Mouse (Mus musculus) CH12F3 (cell line): Measurements from ENCODE around the gene Plcb1.

Experiments used
- in situ Hi-C: fragments of 300-500 bp; cut with MboI; formaldehyde crosslinking; loops from 2 replicates; pipeline ENCODE4 v1.14.3; 2020; ENCODE audit warnings: low sequenced_read_pairs

Plcb1 gene

DNA sequence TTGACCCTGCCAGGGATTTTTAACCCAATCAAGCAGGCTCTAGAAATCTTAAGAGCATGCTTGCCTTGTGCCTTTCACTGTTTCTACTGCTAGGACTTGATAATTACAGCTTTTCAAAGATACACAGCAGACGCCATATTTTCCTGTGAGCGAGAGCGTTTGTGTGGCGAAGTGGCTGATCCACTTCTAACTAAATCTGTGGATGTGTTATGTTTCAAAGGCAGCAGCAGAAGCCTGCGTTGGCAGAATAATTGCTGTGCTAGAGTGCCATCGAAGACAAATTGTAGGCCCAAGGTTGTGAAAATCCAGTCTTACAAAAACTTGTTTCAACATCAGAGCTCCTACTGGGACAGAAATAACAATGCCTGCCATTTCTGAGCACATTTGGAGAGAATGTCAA, 263.4 kb downstream of the Plcb1 start:
- in situ Hi-C loops: no loop called here

DNA sequence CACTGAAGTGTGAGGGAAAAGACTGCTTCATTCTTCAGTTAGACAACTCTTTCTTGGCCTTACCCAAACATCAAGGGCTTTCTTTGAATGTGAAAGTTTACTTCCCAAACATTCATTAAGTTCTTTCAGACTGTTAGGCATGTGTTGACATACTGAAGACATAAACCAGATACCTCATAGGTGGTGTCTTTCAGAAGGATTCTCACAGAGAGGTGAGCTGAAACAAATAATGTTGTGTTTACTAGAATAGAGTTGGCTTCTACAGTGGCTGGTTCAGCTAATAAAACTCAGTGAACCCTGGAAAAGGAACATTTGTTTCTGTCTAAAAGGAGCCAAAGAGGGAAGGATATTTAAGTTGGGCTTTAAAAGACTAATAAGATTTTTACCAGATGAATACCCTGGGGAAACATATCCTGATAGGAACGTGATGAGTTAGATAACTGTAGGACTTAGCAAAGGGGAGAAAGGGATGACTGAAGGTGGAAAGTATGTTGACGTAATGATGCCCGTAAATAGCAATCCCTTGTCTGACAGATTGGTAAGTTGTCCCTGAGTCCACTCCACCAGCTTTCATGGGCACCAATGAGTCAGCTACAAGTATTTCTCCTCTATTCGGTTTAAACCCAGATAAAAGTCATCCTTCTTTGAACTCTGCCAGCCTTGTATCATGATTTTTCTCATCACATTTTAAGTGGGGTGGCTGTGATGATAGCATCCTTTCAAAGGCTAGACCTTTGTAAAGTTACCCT, 265.8 kb downstream of the Plcb1 start:
- in situ Hi-C loops: no loop called here

DNA sequence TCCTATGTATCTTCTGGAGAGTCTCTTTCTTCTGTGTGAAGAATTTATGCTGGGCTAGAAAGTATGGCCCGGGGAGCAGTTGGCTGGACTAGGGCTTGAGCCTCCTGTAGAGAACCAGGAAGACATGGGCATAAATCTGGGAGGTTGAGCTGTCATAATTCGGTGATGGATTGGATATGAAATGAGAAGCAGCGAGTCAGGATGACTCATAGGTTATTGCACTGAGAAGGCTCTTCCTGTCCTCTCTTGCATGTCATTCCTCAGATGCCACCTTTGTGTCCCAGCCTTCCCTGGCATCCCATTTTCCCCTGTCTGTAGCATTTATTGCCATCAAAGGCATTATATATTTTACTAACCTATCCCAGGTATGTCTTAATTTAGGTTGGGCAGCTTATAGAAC, 267.5 kb downstream of the Plcb1 start:
- in situ Hi-C loops: no loop called here

DNA sequence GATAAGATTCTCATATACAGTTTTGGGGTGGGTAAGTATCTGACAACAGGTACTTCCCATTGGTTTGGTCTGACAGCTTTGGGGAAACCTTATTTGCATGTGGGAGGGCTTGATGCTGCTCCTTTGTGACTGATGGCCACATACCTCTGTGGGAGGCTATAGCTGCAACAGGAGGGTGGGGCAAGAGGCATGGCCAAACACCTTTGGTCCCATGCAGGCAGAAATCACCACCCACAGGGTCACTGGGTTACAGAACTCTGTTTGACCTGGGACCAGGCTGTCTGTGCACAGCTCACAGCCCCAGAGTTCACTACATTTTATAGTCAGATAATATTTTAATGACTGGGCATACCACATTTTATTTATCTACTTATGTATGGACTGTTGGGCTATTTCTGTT, 281.6 kb downstream of the Plcb1 start:
- in situ Hi-C loops: no loop called here

DNA sequence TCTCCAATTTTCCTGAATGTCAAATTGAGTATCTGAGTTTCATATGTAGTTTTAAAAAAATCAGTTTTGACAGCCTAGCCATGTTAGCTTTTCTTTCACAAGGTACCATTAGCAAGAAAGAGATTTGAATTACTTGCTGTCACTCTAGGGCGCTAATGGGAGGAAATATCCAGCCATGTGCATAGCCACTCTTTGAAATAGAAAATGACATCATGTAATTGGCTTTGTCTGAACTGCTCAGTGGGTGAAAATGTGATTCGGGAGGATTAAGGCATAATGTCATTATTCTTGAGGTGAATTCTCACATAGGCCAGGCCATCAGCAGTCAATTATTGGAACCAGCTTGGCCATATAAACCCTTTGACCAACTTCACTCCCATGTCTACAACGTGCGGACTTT, 285.5 kb downstream of the Plcb1 start:
- in situ Hi-C loops: no loop called here

DNA sequence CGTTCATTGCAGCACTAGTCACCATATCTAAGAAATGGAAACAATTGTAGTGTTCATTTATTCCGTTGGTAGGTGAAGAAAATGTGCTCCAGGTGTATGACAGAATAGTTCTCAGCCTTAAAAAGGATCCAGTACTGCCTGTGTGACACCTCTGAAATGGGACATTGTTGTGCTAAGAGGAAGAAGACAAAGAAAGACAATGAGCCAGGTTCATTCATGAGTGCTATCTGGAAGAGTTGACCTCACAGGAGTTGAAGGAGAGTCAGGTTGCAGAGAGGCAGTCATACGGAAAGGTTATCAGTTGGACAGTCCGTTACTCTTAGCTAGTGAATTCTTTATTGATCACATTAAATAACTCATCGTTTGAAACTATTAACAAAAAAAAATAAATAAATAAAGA, 286.6 kb downstream of the Plcb1 start:
- in situ Hi-C loops: no loop called here

DNA sequence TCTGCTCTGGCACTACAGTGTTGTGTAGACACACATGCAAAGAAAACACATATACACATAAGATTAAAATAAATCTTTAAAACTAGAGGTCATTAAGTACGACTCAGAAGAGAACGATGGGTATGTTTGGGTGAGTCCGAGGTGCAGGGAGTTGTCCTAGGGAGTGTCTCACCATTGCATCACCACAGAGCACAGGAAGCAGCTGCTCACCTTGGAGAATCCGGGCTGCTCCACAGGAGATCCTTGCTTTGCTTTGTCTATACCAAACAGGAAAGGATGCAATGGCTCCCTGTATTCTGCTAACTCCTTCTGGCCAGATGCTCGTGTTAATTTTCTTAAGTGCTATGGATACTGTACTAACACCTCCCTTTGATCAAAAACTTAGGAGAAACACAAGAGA, 287.1 kb downstream of the Plcb1 start:
- in situ Hi-C loops: no loop called here

DNA sequence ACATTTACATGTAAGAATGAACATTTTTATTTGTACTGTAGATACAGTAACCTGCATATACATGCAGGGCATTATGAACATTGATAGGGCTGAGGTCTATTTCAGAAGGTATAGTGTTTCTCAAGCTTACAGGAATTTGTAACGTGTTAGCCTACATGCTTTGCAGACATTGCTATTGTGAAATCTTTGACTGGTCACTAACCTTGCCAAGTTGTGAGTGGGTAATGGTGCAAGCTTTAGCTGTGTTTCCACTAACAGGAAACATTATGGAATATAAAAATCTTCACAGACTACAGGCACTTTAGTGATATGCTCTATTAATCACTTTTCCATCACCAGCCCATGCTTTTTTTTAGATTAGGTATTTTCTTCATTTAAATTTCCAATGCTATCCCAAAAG, 289.5 kb downstream of the Plcb1 start:
- in situ Hi-C loops: no loop called here

DNA sequence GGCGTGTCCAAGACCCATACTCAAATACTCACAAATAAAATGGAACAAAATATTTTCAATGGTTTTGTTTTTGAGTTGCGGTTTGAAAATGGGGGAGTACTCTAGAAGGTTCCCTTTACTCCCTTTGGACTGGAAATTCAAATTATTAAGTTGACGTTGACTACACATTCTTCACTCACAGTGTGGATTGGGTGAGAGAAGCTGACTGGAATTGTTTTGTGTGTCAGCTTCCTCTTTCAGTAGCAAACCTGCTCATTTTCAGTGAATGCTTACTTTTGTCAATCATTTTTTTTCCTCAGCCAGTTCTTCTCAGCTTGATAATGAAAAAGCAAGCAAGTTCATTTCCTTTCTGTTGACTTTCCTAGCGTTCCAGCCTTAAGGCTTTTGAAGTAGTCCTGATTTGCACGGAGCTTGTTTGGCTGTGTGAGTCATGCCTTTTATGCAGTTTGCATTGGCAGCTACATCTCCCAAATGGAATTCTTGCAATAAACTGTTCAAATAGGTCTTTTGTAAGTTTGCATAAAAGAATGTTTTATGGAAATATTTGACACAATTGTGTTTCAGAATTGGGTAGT, 306.8 kb downstream of the Plcb1 start:
- in situ Hi-C loops: no loop called here

DNA sequence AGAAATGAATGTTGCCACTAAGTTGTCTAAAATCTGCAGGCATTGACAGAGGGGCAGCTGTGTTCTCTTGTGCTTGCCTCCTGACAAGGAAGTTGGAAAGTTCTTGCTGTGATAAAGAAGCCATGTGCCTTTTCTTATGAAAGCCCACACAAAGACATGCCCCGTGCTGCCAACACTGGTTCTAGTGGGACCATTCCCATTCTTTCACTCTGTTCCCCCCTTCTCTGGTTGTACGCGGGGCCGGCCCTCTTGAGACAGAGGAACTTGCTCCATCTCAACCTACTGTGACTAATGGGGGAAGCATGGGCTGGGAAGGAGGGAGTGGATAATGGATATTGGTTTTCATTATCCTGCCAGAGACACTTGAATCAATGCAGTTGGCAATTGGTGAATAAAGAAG, 315.4 kb downstream of the Plcb1 start:
- in situ Hi-C loops: no loop called here

DNA sequence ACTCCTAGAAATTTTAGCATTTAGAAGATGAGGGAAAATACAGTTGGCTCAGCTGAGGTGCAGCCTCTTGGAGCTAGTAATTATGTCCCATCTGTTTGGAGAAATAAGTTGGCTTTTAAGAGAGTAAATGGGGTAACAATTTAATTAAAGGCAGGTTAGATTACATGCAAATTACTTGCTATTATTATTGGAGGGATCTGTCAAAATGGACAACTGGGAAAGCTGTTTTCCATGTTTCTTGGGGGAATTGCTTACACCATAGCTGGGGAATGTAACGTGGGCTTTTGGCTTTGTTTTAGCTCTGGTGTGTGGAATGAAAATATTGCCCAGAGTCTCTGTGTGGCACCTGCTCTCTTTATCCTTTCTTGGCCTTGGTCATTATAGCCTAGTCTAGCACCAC, 316.1 kb downstream of the Plcb1 start:
- in situ Hi-C loops: no loop called here

DNA sequence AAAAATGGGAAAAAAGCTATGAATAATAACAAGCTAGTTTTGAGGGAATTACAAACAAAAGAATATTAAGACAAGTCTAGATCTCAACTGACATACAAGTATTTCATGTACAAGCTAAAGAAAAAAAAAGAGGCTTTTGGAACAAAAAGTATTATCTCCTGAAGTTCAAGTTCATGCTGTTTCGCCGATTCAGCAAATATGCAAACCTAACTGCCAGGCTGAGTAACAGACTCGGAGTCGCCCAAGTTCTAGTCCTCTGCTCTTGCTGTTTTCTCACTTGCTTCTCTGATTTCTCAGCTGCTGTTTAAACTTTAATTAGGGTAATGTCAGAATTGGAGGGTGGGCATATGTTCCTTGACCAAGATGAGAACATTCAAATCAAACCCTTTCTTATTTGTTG, 320.8 kb downstream of the Plcb1 start:
- in situ Hi-C loops: no loop called here

DNA sequence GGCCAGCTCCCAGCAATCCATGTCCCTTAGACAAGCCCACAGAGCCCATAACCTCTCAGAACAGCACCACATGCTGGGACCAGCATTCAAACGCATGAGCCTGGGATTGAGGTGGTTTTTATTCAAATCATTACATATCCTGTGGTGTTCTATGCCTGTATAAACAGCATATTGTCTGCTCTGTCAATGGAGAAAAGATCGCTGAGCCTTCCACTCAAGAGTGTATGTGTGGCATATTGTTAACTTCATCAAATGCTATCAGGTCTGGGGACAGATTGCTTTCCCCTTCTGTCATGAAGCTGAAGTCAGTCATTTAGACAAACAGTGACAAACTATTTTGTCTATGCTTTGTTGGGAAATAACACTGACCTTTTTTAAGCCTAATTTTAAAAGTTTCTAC, 322.7 kb downstream of the Plcb1 start:
- in situ Hi-C loops: no loop called here

DNA sequence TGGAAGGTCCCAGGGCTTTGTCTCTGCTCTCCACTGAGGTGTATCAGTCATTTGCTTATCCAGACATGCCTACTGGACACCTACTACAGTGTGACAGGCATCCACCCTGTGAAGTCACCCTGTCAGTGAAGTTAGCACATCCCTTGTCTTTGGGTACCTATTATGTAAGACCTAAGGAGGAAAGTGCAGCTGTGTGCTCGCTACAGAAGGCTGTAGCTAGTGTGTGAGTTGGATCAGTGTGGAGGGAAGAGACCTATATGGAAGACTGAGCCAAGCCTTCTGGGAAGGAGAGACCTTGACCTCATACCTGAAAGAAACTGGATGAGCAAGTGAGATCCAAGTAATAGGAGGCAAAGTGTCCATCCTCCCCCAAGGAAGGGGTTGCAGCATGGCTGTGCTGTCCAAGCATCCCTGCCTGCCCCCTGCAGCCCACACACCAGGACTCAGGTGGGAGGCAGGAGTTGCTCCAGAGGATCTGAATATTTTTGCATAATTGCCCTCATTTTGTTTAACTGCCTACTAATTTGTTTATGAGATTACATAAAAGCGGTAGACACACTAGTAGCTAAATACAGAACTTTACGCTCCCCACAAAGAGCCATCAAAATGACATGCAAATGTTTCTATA, 328.7 kb downstream of the Plcb1 start:
- in situ Hi-C loops: no loop called here

DNA sequence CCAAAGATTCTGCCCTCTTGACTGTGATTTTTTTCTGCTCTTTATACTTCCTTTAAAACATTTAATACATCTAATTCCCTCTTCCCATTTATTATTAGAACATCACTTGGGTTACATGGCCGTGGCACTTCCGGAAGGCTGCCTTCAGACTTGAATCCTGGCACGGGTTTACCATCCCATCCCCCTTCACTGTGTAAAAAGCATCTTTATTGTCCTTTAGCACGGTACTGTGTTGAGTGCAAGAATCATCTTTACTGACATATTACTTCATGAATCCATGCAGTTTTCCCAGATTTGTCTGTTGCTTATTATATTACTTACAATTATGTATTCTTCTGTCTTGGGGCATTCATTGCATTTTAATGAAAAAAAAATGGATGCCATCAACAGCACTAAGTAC, 337.2 kb downstream of the Plcb1 start:
- in situ Hi-C loops: no loop called here

DNA sequence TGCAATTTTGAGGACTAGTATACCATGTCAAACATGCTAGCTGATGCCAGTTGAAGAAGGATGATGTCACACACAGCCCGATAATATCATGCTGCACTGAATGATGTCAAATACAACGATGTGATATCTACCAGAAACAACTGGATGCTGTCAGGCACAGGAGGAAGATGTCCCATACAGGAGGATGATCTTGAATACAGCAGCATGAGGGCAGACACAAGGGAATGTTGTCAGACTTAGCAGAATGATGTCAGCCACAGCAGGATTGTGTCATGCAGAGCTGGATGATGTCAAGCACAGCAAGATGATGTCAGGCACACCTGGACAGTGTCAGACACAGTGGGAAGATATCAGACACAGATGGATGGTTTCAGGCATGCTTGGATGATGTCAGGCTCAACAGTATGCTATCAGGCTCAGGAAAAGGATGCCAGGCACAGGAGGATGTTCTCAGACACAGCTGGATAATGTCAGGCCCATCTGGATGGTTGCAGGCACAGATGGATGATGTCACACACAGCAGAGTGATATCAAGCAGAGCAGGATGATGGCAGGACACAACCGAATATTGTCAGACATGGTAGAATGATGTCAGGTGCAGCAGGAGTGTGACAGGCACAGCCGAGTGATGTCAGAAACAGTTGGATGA, 338.0 kb downstream of the Plcb1 start:
- in situ Hi-C loops: no loop called here

DNA sequence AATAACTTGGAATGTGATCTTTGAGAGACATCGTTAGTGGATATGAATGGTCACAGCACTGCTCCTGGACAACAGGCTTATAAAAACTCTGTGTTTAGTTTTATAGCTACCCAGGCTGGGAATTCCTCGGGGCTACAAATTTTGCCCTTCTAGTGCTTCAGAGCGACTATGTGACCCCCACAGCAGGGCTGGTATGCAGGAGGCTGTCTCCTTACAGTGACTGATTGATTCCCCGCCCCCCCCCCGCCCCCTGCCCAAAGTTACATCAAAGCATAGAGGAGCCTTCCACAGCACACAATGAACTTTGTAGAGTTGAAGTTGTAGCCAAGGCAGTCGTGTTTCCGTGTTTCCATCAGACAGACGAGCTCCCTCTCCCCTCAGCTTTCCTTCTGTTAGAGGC, 354.7 kb downstream of the Plcb1 start:
- in situ Hi-C loops: no loop called here

DNA sequence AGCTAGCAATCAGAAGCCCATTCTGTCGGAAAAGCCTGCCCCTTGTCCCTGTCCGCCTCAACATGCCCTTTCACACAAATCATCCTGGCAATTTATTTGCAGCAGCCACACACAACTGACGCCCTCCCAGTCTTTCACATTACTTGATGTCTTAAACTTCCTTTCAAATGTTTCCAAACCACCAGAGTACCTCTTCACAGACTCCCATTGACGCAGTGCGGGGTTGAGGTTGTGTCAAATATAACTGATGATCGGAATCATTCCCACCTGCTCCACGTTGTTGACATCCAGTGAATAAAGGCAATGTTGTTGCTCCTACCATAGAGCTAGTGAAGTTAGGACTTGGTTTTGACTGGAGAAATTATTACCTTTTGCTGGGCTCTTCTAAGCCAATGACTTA, 366.4 kb downstream of the Plcb1 start:
- in situ Hi-C loops: no loop called here

DNA sequence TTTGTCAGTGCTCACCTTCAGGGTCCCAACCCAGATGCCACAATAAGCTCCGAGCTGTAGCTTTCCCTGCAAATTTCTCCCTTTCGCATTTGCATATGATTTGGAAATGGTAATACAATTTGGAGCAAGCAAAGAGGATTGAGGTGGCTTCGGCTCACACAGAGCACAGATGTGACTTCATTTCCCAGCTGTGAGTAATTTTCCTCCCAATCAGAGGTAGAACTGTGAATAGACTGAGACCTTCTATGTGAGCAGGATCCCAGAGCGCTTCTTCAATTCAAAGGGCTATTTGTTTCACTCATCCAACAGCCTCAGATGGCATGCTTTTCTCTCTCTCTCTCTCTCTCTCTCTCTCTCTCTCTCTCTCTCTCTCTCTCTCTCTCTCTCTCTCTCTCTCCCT, 367.4 kb downstream of the Plcb1 start:
- in situ Hi-C loops: no loop called here

DNA sequence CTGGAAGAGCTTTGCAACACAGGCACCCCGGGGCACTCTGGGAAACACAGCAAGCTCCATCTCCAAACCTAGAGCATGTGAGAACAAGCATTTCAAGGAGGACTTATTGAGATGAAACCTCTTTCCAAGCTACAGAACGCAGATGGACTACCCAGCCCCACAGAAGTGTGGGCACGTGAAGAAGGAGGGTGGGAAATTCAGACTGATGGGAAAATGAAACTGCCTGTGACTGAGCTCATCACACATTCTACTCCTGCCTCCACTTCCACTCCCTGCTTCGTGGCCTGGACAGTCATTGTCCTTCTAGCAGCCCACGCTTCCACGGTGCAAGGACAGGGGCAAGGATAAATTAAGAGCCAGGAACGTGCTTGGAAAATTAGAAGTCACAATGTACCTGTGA, 370.2 kb downstream of the Plcb1 start:
- in situ Hi-C loops: no loop called here

DNA sequence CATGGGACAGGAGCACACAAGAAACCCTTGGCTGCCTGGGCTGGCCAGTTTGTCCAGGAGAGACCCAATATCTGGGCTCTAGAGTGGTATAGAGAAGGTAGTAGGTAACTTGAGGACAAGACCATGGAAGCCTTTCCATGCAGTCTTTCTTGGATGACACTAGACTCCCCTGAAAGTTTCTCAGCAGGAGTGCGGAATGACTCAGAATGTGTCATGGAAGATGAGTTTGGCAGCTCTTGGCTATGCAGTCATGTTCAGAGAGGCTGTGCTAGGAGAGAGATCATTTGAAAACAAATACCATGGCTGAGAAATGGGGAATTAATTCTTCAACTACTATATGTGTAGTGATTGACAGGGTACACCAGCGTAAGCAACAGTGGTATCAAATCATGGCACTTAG, 372.1 kb downstream of the Plcb1 start:
- in situ Hi-C loops: no loop called here

DNA sequence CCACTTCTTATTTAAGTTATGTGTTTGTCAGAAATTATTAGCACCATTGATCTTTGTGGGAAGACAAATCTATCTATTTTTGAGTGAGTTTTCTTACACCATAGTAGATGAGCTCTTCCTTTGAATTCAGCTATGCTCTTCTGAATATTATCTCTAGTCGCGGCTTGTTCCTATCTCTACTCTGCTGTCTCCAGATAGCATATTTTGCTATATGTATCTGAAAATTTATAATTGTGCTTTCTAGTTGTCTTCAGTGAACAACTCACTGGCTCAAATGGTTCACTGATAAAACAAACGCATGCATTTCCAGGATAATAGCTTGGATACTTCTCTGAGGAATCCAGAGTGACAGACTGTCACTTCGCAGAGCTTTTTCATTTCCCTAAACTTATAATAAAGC, 375.8 kb downstream of the Plcb1 start:
- in situ Hi-C loops: no loop called here
